Mouse (Mus musculus) brain, adult 2 months (tissue): ENCODE measurements around the gene Maml1.

ENCODE experiments used
- DNase-seq: peaks from one replicate; pipeline ENCODE4 v3.0.0; 2011; ENCODE audit warnings: low read depth, low spot score

Gene Maml1

GRCm38 (mm10) chr11:50238821-50239791 is 53.0 kb downstream of the Maml1 start:
- no peak for DNase-seq

DNA sequence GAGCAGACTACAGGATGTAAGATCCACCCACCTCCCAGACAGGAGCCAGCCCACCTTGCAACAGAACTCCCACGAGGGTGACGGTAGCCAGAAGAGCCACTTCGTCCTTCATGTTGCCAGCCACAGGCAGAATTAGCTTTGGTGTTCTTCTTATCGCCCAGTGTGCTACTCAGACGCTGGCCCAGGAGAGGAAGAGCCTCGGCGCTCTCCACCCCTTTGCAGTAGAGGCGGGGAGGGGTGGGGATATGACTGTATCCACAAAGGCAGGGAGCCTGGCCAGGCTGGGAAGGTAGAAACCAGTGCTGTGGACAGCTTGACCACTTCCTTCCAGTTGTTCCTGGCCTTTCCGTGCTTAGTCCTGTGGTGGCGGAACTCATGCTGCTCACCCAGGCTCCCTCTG is 53.8 kb downstream of the Maml1 start, which contains the start of gene Ltc4s:
Gene Ltc4s (minus strand): TSS at position 293 of the 400 bp plus-strand sequence.
- no peak for DNase-seq

DNA sequence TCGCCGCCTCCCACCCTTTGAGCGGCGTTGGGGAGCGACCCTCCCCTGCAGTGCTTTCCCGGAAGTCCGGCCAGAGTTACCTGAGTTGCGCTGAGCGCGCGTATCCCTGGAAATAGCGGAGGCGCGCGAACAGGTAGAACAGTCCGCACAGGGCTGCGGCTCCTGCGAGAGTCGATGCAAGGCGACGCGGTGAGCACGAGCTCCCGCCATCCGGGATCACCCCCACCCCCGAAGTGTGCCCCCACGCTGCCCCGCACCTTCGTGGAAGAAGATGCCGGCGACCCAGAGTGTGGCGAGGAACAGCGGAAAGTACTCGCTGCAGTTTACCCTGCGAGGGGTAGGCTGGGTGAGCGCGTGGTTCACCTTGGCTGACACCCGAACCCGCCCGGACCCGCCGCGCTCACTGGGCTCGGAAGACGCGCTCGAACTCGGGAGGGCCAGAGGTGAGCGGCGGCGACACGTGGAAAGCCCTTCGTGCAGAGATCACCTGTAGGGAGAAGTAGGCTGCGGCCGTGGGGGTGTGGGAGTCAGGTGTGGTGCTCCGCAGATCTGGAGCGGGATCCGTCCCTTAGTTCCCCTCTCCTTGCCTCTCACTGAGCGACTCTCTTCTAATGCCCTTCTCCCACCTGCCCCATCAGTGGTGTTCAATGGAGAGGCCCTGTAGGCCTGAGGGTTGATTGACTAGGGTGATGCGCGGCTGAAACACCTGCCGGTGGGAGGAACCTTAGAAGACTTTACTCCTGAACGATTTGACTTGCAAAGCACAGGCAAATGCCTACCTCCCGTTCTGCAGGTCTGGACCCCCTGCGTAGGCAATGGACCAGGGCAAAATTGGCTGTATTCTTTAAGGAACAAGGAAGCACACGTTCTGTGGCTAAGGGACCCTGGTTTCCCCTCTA is 54.9 kb downstream of the Maml1 start:
- no peak for DNase-seq

- DNase-seq: peak; percentile 95
Measured at GRCm38 (mm10) chr11:50236540-50236936, 55.6 kb downstream of the Maml1 start.

GRCm38 (mm10) chr11:50234606-50235005 is 57.5 kb downstream of the Maml1 start:
- DNase-seq: no peak

- no peak for DNase-seq
Measured at GRCm38 (mm10) chr11:50233993-50234392, 58.1 kb downstream of the Maml1 start.

- peak; percentile 82 for DNase-seq
Measured at GRCm38 (mm10) chr11:50233022-50233421, 59.1 kb downstream of the Maml1 start.

GRCm38 (mm10) chr11:50231411-50231810 is 60.7 kb downstream of the Maml1 start:
- peak; percentile 92 for DNase-seq

DNA sequence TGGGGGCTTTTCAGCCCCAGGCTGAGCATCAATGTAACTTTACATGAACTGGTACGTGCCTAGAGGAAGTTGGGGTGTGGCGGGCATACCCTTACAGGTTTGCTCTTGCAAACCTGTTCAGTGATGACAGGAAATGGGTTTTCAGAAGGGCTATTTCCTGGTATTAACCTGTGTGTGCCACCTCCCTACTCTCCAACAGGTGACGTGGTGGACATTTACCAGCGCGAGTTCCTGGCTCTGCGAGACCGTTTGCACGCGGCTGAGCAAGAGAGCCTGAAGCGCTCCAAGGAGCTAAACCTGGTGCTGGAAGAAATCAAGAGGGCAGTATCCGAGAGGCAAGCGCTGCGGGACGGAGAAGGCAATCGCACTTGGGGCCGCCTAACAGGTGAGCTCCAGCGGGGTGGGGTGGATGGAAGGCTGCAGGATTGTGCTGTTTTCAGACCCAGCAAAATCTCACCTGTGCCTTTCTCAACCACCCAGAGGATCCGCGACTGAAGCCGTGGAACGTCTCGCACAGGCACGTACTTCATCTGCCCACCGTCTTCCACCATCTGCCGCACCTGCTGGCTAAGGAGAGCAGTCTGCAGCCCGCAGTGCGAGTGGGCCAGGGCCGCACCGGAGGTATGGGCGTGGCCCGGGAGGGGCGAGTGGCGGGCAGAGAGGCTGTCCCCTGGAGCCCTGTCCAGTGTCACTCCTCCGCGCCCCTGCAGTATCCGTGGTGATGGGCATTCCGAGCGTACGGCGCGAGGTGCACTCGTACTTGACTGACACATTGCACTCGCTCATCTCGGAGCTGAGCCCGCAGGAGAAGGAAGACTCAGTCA is 61.4 kb downstream of the Maml1 start:
- DNase-seq: no peak

DNA sequence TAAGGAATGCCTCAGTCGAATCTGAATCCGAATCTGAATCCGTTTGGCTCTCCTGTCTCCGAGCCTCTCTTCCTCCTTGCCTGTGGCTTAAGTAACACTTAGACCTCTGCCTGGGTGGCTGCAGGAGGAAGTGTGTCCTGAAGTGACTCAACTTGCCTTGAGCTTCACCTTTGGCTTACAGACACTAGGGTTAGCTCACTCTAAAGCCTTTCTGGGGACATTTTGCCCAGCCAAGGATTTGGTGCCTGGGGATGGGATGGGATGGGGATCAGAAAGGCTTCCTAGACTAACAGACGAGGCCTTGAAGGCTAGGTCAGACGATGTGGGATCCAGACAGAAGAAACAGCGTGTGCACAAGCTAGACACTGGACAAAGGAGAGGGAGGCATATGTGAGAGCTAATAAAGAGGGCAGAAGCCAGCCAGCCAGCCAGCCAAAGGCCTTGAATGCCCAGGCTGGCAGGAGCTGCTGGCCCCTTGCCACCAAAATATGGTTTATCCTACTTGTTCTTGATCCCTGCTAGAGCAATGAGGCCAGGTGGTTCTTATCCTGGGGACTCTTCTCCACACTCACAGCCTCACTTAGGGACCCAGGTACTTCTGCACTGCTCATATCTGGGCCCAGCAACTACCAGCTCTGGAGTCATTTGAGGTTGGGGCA is 62.7 kb downstream of the Maml1 start:
- DNase-seq: peak; percentile 95

DNA sequence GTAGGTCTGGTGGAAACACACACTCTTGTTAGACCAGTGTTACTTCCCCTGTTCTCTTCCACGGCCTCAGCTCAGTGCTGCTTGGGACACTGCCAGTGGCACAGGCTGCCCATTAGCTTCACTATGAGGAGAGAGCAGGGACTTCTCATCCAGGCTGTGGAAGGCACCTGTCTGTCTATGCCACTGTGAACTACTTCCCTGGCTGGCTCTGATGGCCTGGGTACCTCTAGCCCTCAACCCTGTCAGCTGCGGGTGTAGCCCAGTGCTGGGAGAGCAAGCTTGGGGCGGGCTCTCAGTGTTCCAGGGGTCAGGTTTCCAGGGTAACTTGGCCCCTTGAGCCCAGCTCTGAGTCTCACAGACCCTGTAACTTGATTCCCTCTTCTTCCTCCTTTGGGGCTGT is 63.3 kb downstream of the Maml1 start:
- peak; percentile 77 for DNase-seq

DNA sequence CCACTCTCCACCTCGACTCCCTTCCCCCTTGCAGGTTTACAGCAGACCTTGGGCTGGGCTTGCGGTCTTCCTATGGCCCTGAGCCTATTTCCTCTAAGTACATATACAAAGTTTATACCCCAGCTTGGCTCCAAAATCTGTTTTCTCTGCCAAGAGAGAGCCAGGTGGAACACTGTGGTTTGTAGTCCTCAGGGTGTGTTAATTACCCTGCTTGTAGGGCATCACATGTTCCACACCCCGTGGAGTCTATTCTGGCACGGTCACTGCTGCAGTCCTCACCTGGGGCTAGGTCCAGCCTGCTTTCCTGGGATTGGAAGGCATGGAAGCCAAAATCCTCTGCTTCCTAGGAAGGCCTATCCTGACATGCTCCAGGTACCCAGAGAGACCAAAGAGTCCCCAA is 64.4 kb downstream of the Maml1 start:
- DNase-seq: peak; percentile 87

DNA sequence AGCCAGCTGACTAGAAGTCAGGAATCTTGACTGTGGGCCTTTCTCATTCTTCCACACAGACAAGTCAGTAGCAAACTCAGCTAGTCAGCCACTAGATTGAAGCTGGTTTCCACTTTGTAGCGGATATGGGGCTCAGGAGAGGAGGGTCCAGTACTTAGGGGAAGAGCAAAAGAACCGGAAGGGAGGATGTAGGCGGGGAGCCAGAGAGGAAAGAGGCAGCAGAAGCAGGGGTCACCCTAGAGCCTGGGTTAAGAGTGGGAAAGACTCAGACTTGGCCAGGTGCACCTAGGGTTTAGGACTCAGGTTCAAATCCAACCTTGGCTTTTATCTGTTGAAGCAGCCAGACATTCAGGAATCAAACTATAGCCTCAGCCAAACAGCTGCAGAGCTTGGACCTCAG is 64.9 kb downstream of the Maml1 start:
- no peak for DNase-seq

DNA sequence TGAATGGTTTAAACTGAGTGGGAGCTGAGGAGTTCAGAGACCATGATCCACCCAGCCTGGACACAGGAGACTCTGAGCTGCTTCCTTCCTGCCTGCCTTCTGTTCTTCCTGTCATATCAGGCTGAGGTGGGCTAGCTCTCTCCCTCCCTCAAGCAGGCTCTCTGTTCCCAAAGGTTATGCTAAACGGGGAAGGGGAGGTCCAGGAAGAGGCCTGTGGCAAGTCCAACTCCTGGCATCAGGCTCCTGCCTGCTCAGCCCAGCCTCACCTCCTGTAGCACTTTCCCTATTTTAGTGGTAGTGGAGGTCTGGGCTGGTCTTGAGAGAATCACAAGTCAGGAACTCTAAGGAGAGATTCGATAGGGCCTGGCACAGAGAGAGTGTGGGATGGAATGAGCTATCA is 65.7 kb downstream of the Maml1 start:
- no peak for DNase-seq

- peak; percentile 61 for DNase-seq
Measured at GRCm38 (mm10) chr11:50225611-50226378, 66.3 kb downstream of the Maml1 start.

DNA sequence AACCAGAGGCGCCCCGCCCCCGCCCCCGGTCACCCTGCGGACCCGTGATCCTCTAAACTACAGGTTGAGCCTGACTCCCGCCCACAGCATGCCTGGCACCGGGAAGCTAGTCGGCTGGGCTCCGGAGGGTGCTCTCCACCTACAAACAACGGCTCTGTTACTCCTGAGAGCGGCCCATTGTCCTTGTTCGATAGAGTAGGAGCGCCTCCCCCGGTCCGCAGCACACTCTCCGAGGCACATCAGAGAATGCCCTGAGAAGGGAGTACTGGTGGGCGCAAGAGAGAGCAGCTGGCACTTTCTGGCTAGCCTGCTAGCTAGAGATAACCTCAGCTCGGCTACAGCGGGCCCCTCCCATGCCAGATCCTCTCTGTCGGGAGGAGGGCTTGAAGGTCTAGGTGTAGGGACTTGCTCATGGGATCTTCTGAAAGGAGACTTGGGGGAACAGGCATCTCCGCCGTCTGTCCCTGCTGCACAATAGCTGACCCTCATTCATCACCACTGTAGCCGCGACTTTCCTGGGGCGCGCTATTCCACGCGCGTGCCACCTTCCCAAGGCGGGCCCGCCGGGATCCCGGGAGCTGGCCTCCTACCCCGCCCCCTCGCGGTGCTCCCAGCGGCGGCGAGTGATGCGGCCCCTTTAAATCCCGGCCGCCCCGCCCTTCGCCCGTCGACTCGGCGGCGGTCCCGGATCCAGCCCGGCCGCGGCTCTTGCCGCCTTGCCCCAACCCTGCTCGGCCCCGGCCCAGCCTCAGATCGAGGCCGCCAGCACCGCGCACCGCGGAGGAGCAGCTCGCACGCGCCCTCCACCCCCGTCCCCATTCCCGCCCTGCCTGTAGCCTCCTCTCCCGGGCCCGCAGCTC is 67.2 kb downstream of the Maml1 start:
- DNase-seq: peak; percentile 92

- DNase-seq: no peak
Measured at GRCm38 (mm10) chr11:50223783-50224662, 68.1 kb downstream of the Maml1 start.
